Mouse (Mus musculus) cerebellum, adult 2 months (tissue): ENCODE measurements around the gene Twf2.

Experiments
- CTCF ChIP-seq: fragments of 200-500 bp; IDR thresholded peaks from 2 replicates; pipeline ENCODE4 v1.5.1; 2011; ENCODE audit warnings: low read depth, mild to moderate bottlenecking, control low read depth, low read length, moderate library complexity, borderline replicate concordance; ENCODE audit not compliant: insufficient read depth
- POLR2A ChIP-seq: fragments of 200-500 bp; IDR thresholded peaks from 2 replicates; pipeline ENCODE4 v1.6.1; 2011; ENCODE audit warnings: low read length, control low read depth, borderline replicate concordance; ENCODE audit not compliant: insufficient read depth

GRCm38 (mm10) chr9:106159237-106159636, 43.7 kb upstream of the Twf2 start:
- TF ChIP-seq CTCF = no peak
- no peak for TF ChIP-seq POLR2A
